Mouse (Mus musculus): ENCODE data around the gene Fam43b. TPM values are rescaled to one million over a fixed set of nuclear protein-coding genes. Genes with fewer than 3 reads are reported as not detected.
"Not testable (repeated sequence)": the region's sequence is repeated elsewhere in the genome, so short reads cannot be mapped to it uniquely, and the experiment has no call there.

Fam43b gene
- polyA plus RNA-seq (2014; fragmentation: Nextera tagmentation; extraction: Ambion mirVana) = 8.8 and 13.6 TPM in 2 replicates

DNA sequence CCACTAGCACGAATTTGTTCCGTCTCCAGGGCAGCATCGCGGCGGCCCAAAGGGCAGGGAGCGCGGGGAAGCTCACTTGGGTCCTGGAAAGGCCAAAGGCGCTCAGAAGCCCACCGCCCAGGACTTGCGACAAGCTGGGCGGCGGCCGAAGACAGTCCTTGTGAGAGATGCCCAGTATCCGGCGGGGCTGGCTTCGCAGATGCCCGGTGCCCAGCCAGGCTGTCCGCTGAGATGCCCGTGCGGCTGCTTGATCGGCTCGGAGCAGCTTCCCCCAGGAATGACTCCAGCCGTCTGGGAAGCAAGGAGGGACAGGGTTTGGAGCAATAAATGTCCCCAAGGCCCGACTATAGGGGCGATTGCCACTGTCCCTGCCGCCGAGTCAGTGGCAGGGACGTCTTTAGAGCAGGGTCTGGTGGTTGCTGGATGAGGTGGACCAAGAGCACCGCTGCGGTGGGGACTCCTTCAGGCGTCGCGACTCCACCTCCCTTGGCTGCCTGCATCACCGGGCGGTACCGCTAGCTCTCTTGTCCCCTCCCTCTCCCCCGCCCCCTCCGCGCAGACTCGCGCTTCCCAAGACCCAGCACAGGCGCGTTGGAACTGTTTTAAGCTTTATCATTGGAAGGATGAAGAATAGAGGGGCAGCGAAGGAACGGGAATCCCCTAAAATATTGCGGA, at the start of gene Fam43b:
Gene Fam43b, minus strand, starts transcription at position 558 of the 675 bp plus-strand sequence.
- H3K27ac ChIP-seq = no peak within 1 kb of the TSS

DNA sequence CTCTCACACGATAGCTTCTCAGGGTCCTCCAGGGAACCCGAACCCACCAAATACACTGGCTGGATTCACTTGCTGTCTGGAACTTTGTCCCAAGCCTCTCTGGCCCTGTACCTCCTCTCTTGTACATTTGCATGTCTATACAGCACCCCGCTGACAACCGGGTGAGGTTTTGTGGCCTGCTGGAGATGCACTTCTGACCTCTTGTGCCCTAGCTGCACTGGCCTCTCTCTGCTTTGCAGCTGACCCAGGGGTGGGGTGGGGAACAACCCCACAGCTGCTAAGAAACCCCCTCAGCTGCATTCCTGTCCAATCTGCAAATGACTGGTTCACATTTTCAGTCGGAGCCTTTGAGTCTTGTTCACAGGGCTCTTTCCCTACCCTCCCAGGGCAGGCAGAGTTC, 48.6 kb upstream of the Fam43b start:
- H3K4me3 ChIP-seq (replicated peaks; ENCODE audit: low read length) = no peak overlapping the region
- H3K27ac ChIP-seq = no peak overlapping the region
- peaks cover 21% of the 10 kb centered on the region for H3K4me1 ChIP-seq (replicated peaks; ENCODE audit: control insufficient read depth, insufficient read depth, low read length)
- 5% methylated on average over 5 of the region's 5 CpGs for WGBS
- peaks cover 36% of the 10 kb centered on the region for H3K36me3 ChIP-seq (replicated peaks; ENCODE audit: control insufficient read depth, insufficient read depth)
- no peak overlapping the region for H3K4me2 ChIP-seq (replicated peaks)
- H3K27me3 ChIP-seq (ENCODE audit: control insufficient read depth, insufficient read depth, low read length) = no peaks in the 10 kb centered on the region
- DNase-seq (ENCODE audit: low spot score) (no peak), ATAC-seq (ENCODE audit: low FRiP score) (no peak)
- no peaks in the 10 kb centered on the region for H3K9me3 ChIP-seq (ENCODE audit: control insufficient read depth, low read length)
- no peak overlapping the region for H3K9ac ChIP-seq

More for the DNA sequence above, at the start of gene Fam43b:
- under 1% methylated on average over 46 of the region's 46 CpGs for WGBS
- ATAC-seq (ENCODE audit: low FRiP score) (0 out of 2 replicates have a peak, but pooled peaks have one; percentile 53), DNase-seq (ENCODE audit: low spot score) (peak; percentile 51)
- Histone ChIP-seq H3K27me3 (ENCODE audit: control insufficient read depth, insufficient read depth, low read length) (peaks cover 86% of the 10 kb centered on the region), H3K4me1 (replicated peaks; ENCODE audit: control insufficient read depth, insufficient read depth, low read length) (peaks cover 16% of the 10 kb centered on the region; the same call in 1 of the 2 replicates), H3K36me3 (replicated peaks; ENCODE audit: control insufficient read depth, insufficient read depth) (no peaks in the 10 kb centered on the region), H3K9ac (peak within 1 kb of the TSS; percentile 65), H3K4me3 (replicated peaks; ENCODE audit: low read length) (peak within 1 kb of the TSS; percentile 50), H3K9me3 (ENCODE audit: control insufficient read depth, low read length) (no peaks in the 10 kb centered on the region), H3K4me2 (replicated peaks) (peak within 1 kb of the TSS; percentile 87)

DNA sequence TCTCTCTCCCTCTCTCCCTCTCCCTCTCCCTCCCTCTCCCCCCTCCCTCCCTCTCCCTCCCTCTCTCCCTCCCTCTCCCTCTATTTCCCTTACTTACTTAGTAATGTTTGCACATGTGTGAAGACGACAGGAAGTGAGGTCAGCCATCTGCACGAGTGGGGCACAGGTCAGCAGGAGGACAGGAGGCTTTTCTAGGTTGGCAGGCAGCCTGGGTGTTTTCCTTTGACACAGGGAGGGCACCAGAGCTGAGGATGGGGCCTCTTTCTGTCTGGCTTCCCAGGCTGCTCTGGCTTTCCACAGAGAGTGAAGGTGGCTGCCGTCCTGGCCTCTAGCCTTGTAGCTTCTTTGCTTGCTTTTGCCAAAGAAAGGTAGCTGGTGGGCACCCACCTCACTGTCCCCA, 43.7 kb upstream of the Fam43b start:
- peaks cover 74% of the 10 kb centered on the region for H3K36me3 ChIP-seq (replicated peaks; ENCODE audit: control insufficient read depth, insufficient read depth)
- peaks cover 7% of the 10 kb centered on the region for H3K4me1 ChIP-seq (replicated peaks; ENCODE audit: control insufficient read depth, insufficient read depth, low read length)
- H3K9ac ChIP-seq = no peak overlapping the region
- H3K4me2 ChIP-seq (replicated peaks) = no peak overlapping the region
- WGBS = 81% methylated on average over 3 of the region's 3 CpGs
- no peak for ATAC-seq (ENCODE audit: low FRiP score)
- no peak for DNase-seq (ENCODE audit: low spot score)
- H3K9me3 ChIP-seq (ENCODE audit: control insufficient read depth, low read length) = no peaks in the 10 kb centered on the region
- H3K4me3 ChIP-seq (replicated peaks; ENCODE audit: low read length) = no peak overlapping the region
- H3K27ac ChIP-seq = no peak overlapping the region
- H3K27me3 ChIP-seq (ENCODE audit: control insufficient read depth, insufficient read depth, low read length) = no peaks in the 10 kb centered on the region

DNA sequence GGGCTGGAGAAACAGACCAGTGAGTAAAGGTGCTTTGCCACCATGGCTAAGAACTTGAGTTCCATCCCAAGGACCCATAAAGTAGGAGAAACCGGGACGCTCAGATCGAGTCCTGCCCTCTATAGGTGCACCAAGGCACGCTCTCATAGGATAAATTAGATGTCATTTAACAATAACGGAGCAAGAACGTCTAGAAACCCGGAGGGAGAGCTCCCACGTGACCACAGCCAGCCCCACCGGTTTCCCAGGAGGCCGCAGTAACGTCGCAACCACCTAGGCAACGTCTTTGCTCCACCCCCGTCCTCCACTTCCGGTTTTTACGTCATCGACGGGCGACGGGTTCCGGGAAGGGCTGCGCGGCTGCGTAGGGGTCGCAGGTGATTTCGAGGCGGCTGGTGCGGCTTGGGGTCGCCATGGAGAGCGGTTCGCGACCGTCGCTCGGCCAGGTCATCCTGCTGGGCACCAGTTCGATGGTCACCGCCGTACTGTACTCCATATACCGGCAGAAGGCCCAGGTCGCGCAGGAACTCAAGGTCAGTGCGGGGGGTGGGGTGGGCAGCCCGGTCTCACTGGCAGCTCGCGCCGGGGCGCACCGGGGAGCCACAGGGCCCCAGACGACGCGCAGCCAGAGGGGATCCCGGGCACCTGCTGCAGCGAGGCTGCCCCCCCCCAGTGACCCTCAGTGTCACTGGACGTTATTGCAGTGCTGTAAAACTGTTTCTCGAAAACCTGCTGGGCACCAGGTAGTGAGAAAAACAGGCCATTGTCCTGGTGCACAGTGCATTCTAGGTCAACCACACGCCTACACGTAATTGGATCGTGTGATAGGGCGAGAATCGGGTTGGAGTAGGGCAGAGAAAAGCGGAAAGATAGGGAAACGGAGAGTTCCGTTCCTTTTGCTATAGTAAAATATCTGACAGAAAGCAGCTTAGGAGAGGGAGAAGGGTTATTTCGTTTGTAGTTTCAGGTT, 38.3 kb upstream of the Fam43b start, which contains the start of gene Mul1:
Gene Mul1, plus strand, starts transcription at position 325 of the 970 bp plus-strand sequence.
- H3K4me3 ChIP-seq (replicated peaks; ENCODE audit: low read length) = peak within 1 kb of the TSS; percentile 90
- DNase-seq (ENCODE audit: low spot score) = peak; percentile 98
- peaks cover 10% of the 10 kb centered on the region for H3K4me1 ChIP-seq (replicated peaks; ENCODE audit: control insufficient read depth, insufficient read depth, low read length)
- no peaks in the 10 kb centered on the region for H3K9me3 ChIP-seq (ENCODE audit: control insufficient read depth, low read length)
- H3K27ac ChIP-seq = peak within 1 kb of the TSS; percentile 80
- H3K4me2 ChIP-seq (replicated peaks) = peak within 1 kb of the TSS; percentile 76
- H3K36me3 ChIP-seq (replicated peaks; ENCODE audit: control insufficient read depth, insufficient read depth) = peaks cover 34% of the 10 kb centered on the region
- ATAC-seq (ENCODE audit: low FRiP score) = peak; percentile 94
- H3K27me3 ChIP-seq (ENCODE audit: control insufficient read depth, insufficient read depth, low read length) = peaks cover 5% of the 10 kb centered on the region; the same call in 1 of the 2 replicates
- WGBS = 1% methylated on average over 64 of the region's 64 CpGs
- peak within 1 kb of the TSS; percentile 91 for H3K9ac ChIP-seq

DNA sequence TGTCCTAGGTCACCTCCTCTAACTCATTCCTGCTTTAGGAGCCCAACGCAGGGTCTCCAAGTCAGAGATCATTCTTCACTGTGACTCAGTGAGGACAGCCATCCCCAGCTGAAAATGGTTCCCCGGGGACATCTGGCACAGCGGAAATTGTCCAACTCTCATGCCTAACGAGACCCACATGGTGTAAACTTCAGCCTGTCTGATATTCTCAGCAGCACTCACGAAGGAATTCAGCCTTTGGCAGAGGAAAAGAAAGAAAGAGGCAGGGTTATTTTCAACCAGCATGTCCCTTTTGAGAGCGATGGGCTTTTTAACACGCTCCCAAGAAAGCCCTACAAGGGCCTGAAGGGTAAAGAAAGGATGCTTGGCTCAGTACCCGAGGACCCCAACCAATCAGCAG, 35.0 kb upstream of the Fam43b start:
- H3K9ac ChIP-seq = no peak overlapping the region
- peaks cover 9% of the 10 kb centered on the region; the same call in 1 of the 2 replicates for H3K27me3 ChIP-seq (ENCODE audit: control insufficient read depth, insufficient read depth, low read length)
- 0 out of 2 replicates have a peak, but pooled peaks cover 2% of the 10 kb centered on the region for H3K36me3 ChIP-seq (replicated peaks; ENCODE audit: control insufficient read depth, insufficient read depth)
- no peak overlapping the region for H3K27ac ChIP-seq
- no peaks in the 10 kb centered on the region for H3K9me3 ChIP-seq (ENCODE audit: control insufficient read depth, low read length)
- H3K4me3 ChIP-seq (replicated peaks; ENCODE audit: low read length) = no peak overlapping the region
- DNase-seq (ENCODE audit: low spot score) (no peak), ATAC-seq (ENCODE audit: low FRiP score) (no peak)
- 59% methylated on average over 8 of the region's 8 CpGs for WGBS
- H3K4me1 ChIP-seq (replicated peaks; ENCODE audit: control insufficient read depth, insufficient read depth, low read length) = peaks cover 10% of the 10 kb centered on the region
- no peak overlapping the region for H3K4me2 ChIP-seq (replicated peaks)

DNA sequence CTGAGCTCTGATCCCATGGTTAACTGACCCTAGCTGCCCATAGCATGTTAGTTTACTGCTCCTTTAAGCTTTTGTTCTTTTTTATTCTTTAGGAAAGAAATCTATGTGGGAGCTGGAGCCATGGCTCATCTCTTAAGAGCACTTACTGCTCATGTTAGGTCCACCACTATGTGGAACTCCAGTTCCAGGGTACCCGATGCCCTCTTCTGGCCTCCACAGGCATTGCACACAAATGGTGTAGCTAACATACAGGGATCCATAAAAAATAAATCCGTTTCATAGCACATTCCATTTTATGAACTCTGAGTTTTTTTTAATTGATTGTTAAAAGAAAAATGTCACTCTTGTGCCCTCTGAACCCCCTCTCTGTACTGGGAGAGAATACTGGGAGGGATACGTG, 33.5 kb upstream of the Fam43b start:
- ATAC-seq (ENCODE audit: low FRiP score) (no peak), DNase-seq (ENCODE audit: low spot score) (peak; percentile 62)
- no peak overlapping the region for H3K4me2 ChIP-seq (replicated peaks)
- no peak overlapping the region for H3K27ac ChIP-seq
- H3K9ac ChIP-seq = no peak overlapping the region
- no peaks in the 10 kb centered on the region for H3K9me3 ChIP-seq (ENCODE audit: control insufficient read depth, low read length)
- no peaks in the 10 kb centered on the region for H3K36me3 ChIP-seq (replicated peaks; ENCODE audit: control insufficient read depth, insufficient read depth)
- no peak overlapping the region for H3K4me3 ChIP-seq (replicated peaks; ENCODE audit: low read length)
- no peaks in the 10 kb centered on the region for H3K4me1 ChIP-seq (replicated peaks; ENCODE audit: control insufficient read depth, insufficient read depth, low read length)
- WGBS = 41% methylated on average over 3 of the region's 3 CpGs
- H3K27me3 ChIP-seq (ENCODE audit: control insufficient read depth, insufficient read depth, low read length) = peaks cover 9% of the 10 kb centered on the region; the same call in 1 of the 2 replicates

DNA sequence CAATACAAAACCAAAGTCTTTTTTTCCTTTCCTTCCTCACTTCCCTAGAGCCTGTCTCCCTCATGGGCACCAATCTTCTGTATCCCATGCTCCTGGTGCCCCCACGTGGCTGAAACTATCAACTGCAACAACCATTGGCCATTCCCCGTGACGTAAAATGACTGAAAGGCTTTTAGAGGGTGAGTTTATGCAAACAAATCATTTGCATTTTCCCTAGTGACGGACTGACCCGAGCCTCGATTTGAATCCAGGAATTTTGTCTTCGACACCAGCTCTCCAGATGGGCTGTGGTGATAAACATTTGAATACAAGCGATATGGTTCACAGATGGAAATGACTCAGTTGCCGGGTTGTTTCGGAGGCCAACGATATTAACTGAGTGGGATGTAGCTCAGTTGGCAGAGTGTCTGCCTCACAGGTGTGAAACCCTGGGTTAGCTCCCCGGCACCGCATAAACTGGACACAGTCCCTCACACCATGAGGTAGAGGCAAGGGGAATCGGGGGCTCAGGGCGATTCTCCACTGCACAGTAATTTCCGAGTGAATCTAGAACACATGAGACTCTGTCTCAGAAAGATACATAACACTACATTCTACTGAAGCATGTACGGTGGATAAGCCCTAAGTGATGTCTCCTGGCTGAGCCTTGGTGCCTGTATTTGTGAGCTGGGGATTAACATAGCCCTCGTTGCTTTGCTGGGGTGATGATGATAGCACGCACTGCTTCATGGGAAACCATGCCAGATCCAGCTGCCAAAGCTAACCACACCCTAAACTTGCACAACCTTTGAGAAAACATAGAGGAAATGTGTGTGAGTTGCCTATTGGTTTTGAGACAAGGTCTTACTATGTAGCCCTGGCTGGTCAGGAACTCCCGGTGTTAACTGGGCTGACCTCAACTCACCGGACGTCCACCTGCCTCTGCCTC, 30.7 kb upstream of the Fam43b start:
- ATAC-seq (ENCODE audit: low FRiP score) = no peak
- H3K27ac ChIP-seq = no peak overlapping the region
- H3K4me1 ChIP-seq (replicated peaks; ENCODE audit: control insufficient read depth, insufficient read depth, low read length) = no peaks in the 10 kb centered on the region
- H3K4me3 ChIP-seq (replicated peaks; ENCODE audit: low read length) = no peak overlapping the region
- H3K9me3 ChIP-seq (ENCODE audit: control insufficient read depth, low read length) = no peaks in the 10 kb centered on the region
- H3K9ac ChIP-seq = peak overlapping the region; percentile 34; the same call in 1 of the 2 replicates
- no peaks in the 10 kb centered on the region for H3K36me3 ChIP-seq (replicated peaks; ENCODE audit: control insufficient read depth, insufficient read depth)
- peak overlapping the region; percentile 32; the same call in 1 of the 2 replicates for H3K4me2 ChIP-seq (replicated peaks)
- 0 out of 2 replicates have a peak, but pooled peaks cover 4% of the 10 kb centered on the region for H3K27me3 ChIP-seq (ENCODE audit: control insufficient read depth, insufficient read depth, low read length)
- 41% methylated on average over 22 of the region's 22 CpGs for WGBS
- DNase-seq (ENCODE audit: low spot score) = peak; percentile 88

DNA sequence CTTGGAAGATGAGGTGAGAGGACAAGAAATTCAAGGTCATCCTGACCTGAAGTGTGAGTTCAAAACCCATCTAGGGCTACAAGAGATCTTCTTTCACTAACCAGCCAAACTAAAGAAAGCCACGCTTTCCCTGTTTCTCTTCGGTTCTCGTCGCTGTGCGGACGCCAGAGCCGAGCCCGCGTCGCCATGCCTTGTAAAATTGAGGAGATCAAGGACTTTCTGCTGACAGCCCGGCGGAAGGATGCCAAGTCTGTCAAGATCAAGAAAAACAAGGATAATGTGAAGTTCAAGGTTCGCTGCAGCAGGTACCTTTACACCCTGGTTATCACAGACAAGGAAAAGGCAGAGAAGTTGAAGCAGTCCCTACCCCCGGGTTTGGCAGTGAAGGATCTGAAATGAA, 29.3 kb upstream of the Fam43b start:
- H3K4me2 ChIP-seq (replicated peaks); H3K4me1 ChIP-seq (replicated peaks; ENCODE audit: control insufficient read depth, insufficient read depth, low read length); ATAC-seq (ENCODE audit: low FRiP score); DNase-seq (ENCODE audit: low spot score); H3K4me3 ChIP-seq (replicated peaks; ENCODE audit: low read length); H3K27ac ChIP-seq; H3K36me3 ChIP-seq (replicated peaks; ENCODE audit: control insufficient read depth, insufficient read depth); H3K9ac ChIP-seq; H3K9me3 ChIP-seq (ENCODE audit: control insufficient read depth, low read length); H3K27me3 ChIP-seq (ENCODE audit: control insufficient read depth, insufficient read depth, low read length): not testable (repeated sequence)
- WGBS = 91% methylated on average over 14 of the region's 14 CpGs
